Comparison of ENCODE assay signal across 19 mouse cellular contexts in the genomic region with DNA sequence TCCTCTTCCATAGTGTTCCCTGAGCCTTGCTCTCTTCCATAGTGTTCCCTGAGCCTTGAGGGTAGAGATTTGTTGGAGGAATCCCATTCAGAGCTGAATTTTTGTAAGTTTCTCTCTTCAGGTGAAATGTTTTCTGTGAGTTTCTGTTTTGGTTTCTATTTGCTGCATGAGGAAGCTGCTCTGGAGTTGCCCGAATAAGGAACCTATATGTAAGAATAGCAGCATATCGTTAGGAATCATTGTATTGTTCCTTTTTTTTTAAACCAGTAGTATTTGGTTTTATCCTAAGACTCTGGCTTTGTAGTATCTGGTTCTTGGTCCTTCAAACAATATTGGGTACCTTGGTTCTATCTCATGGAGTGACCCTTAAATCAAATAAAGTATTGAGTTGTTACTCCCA.
DNase-seq lines count a peak whose midpoint lies in the region; ATAC-seq lines count a peak whose summit lies in the region.
"Had no signal": no experiment of that assay in that cellular context is flagged by ENCODE, and none has a peak within 500 bp of the region (broad histone marks: within the 10 kb centered on the region; RNA-seq: fewer than 3 reads in every experiment).

No protein-coding gene starts in this region.

- peak; percentile 52 for ATAC-seq in granulocyte monocyte progenitor cell, adult 5-6 weeks (replicated peaks; ENCODE audit: poor library complexity, severe bottlenecking)
- peak; percentile 64; the same call in 1 of the 2 replicates for ATAC-seq in megakaryocyte, adult 5-6 weeks (ENCODE audit: poor library complexity, severe bottlenecking)
- peak; percentile 48; the same call in 1 of the 2 replicates for ATAC-seq in megakaryocyte progenitor cell, adult 5-6 weeks (replicated peaks; ENCODE audit: poor library complexity)
- ATAC-seq: activated CD4-positive, CD25-positive, alpha-beta regulatory T cell, adult 4 months; CD4-positive, CD25-positive, alpha-beta regulatory T cell, adult 4 months; Patski had no signal

- no peak for DNase-seq in left cerebral cortex, adult 18-20 months (ENCODE audit: low spot score in 2 of 2)
- DNase-seq in right cerebral cortex, postnatal 4 days, result no peak
- DNase-seq in left cerebral cortex, postnatal 14 days (ENCODE audit: low spot score in 2 of 2), result no peak
- DNase-seq: adrenal gland, adult 2 months; adrenal gland, adult 8-10 months; adrenal gland, postnatal 10 days; adrenal gland, postnatal 14 days; adrenal gland, postnatal 25 days; adrenal gland, postnatal 36 days; B cell, adult 2 months; cerebellum, adult 11 months; cerebellum, adult 11-12 months; cerebellum, adult 18-20 months had no signal

- intact Hi-C loops in left cerebral cortex, postnatal 14 days (cut with DNase I), result no loop called here
